Mouse (Mus musculus): ENCODE measurements around the gene Gm20696. TPM values are rescaled to one million over a fixed set of nuclear protein-coding genes. Genes with fewer than 3 reads are reported as not detected.

The Gm20696 gene
- polyA plus RNA-seq, 3 experiments from 2014 or later, result 0.88 to 21.2 (median 18.7) TPM

DNA sequence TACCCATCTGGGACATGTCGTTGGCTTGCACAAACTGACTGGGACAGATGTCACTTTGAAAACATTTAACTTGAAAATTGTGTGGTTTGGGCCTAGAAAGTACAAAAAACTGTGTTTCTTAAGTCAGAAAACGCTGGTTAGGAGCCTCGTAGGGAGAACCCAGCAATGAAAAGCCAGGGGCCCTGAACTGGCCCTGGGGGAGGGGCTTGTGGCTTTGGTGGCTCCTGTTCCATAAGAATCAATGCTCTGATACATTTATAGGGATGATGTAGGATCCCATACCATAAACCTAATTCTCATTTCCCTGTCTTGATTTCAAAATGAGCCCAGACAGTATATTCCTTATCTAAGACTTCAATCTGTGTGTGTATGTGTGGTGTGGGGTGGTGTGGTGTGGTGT lies 101.8 kb downstream of the Gm20696 start:
- no peak for ATAC-seq

GRCm38 (mm10) chr6:99556950-99557349 lies 109.6 kb downstream of the Gm20696 start:
- ATAC-seq, result no peak

DNA sequence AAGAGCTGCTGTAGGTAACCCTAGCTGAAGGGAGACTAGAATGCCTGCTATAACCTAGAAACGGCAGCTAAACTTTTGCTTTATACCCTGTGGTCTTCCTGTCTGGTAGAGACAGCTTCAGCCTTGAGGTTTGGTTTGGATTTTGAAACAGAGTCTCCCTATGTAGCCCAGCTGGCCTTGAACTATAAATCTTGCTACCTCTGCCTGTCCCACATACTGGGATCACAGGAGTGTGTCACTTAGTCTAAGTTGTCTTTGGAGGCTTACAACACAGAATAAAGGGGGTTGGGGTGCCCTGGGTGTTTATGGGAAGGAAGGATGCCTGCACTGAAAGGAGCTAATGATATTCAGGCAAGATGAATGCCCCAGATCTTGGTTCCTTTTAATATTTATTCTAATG lies 113.8 kb downstream of the Gm20696 start:
- ATAC-seq, result no peak

- no peak for ATAC-seq
These were observed 120.2 kb downstream of the Gm20696 start for GRCm38 (mm10) chr6:99546416-99546815.

- no peak for ATAC-seq
These were observed 121.2 kb downstream of the Gm20696 start for GRCm38 (mm10) chr6:99545437-99545836.

GRCm38 (mm10) chr6:99541105-99541504 lies 125.5 kb downstream of the Gm20696 start:
- ATAC-seq, result no peak

GRCm38 (mm10) chr6:99540653-99541052 lies 125.9 kb downstream of the Gm20696 start:
- no peak for ATAC-seq

GRCm38 (mm10) chr6:99540146-99540545 lies 126.5 kb downstream of the Gm20696 start:
- ATAC-seq, result no peak

GRCm38 (mm10) chr6:99538194-99538941 lies 128.2 kb downstream of the Gm20696 start:
- ATAC-seq, result no peak

DNA sequence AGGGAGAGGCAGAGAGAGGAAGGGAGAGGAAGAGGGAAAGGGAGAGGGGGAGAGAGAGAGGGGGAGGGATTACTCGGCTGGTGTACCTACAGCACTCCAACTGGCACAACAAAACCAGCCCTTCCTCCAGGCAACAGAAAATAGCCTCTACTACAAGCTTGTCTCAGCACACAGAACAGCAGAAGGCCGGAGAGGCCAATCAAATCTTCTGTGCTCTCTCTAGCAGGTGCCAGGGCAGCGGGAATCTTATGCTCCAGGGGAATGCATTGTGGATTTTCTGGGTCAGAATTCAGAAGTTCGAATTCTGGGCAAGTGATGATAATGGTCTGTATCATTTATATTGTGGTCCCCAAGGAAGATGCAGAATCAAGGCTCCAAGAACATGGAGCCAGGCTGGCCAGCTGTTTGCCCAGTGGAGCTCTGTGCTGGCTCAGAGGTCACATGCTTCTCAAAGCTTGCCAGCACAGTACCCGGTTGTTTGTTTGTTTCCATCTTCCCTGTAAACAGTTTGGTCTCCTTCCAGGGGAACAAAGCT lies 132.3 kb downstream of the Gm20696 start:
- ATAC-seq, result no peak

DNA sequence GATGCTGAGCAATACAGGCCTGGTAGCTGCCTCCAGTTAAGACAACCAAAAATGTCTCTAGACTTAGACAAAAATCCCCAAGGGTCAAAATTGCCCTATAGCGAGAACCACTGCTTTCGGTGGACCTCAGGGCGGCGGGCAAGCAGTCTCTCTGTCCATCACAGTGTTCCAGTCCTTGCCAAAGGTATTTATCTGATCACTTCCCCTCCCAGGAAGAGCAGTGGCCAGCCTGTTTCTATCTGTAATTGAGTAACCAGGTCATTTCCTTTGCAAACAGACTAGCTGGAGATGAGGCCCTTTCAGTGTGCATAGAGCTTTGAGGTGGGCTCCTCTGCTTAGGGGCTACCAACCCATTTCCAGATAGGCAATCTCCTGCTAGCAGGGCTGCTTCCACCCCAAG lies 134.1 kb downstream of the Gm20696 start:
- ATAC-seq, result no peak

DNA sequence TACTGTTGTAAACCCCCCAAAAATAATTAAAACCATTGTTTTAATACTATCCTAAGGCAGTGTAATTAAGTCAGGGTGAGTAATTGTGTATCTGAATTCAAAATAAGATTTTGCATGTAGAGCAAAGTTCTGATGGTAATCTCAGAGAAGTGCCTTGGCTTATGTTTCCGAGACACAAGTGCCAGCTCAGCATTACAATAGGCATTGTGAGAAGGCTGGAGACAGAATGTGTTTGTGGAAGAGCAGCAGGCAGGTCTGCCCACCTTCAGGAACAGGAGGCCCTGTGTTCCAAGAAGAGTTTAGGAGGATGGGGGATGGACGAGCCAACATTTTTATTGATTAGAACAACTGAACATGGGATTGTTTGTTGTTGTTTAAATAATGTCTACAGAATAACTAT lies 137.6 kb downstream of the Gm20696 start:
- ATAC-seq, result no peak

DNA sequence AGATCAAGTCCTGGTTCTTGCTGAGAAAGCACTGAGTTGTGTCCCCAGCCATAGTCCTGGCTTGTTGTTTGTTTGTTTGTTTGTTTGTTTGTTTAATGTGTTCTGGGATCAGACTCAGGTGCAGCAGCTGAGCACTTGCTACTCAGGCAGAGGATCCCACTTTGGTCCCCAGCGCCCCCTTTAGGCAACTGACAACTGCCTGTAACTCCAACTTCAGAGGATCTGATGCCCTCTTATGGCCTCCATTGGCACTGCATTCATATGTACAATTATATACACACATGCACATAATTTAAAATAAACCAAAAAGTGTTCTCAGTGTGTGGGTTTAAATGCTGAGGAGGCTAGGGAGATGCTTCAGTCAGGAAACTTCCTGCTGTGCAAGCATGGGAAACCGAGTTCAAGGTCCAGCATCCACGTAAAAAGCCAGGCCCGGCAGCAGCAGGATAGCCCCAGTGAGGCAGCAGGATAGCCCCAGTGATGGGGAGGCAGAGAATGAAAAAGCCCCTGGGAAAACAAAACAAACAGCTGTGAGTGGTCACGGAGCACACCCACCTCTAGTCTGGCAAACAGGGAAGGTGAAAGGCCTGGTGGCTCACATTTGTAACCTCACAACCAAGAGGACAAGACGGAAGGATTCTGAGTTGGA lies 139.0 kb downstream of the Gm20696 start:
- no peak for ATAC-seq

DNA sequence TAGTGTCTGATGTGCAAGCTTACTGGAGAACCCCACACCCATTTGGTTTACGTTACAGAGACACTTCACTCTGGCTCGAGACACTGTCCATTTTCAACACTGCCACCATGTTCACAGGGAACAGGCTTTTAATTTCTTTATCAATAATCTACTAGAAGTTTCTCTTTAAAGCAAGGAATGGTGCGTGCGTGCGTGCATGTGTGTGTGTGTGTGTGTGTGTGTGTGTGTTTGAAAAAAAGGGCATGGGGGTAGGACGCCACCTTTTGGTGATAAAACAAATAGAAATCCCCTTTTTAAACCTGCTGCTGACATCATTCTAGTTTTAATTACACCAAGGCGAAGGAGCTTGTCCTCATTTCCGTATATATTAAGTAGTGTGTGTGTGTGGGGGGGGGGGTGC lies 141.2 kb downstream of the Gm20696 start:
- no peak for ATAC-seq

DNA sequence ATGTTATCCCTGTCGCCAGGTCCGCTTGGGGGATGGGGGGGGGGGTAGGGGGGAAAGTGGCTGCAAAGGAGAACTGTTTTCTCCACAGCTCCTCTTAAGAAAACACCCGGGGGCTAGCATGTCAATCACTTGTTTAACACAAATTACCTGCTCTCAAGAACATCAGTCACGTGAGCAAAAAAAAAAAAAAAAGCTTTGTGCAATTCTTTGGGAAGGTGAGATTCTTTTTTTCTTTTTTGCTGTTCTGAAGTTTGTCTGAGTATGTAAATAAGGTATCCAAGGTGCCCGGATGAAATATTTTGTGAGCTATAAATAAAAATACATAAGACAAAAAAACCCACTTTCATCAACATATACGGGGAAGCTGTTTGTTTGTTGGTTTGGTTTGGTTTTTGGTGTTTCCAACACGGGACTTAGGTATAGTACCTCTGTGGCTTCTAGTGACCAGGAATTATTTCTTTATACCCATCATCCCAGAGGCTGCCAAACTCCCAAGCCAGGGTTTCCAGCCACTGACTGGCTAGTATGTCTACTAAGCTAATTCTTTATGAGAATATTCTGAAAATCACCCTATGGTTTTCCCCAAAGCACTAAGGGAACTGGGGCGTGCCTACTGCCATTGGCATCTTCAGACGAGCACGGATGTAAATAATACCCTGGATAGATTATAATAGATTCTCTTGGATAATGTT lies 142.8 kb downstream of the Gm20696 start:
- ATAC-seq, result no peak

DNA sequence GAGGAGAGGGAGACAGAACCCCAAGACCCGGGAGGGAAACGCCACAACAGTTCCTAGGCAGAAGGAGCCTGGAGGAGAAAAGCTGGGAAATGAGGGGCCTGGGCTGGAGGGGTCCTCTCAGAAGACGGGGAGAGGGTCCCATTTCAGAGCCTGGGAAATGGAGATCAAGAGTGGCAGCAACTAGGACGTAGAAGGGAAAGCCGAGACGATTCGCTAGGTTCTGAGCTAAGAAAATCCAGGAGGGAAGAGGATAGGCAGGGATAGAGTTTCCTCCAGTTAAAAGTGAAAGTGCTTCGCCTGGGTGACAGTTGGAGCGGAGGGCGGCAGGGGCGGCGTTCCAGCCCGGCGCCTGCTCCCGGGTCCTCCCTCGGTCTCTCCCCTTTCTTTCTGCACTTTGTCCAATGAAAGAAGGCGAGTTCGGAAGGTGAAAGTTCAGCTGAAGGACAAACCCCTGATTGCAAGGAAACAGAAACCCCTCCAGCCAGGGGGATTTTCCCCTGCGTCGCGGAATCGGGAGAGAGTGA lies 143.4 kb downstream of the Gm20696 start:
- peak; percentile 30 for ATAC-seq

DNA sequence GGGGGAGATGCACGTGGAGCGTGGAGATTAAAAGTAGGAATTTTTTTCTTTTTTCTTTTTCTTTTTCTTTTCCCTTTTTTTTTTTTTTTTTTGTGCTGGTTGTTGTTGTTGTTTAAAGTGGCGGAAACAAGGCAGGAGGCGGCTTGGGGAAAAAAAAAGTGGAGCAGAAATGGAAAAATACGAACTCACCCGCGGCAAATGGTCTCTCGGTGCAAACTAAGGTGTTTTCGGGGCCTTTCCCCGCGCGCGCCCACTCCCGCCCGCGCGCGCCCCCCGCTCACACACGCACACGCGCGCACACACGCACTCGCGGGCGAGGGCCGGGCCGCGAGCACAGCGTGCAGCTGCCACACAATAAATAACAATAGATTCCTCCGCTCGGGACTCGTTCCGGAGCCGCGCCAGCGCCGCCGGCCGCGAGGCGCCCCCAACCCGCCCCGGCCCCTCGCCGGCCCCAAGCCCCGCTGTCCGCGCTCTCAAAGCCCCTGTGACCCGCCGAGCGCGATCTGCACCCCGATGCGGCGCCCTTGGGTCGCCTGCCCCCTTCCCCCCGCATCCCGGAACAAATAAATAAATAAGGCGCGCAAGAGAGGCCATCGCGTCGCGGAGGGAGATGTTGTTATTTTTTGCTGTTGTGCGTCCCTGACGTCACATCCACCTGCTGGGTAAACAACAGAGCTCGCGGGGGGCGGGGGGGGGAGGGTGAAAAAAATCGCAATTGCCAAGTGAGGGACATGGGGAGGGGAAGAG lies 144.1 kb downstream of the Gm20696 start, which contains the start of gene Foxp1:
Gene Foxp1 (minus strand): TSS at position 363 of the 750 bp plus-strand sequence.
- peak; percentile 39 for ATAC-seq

DNA sequence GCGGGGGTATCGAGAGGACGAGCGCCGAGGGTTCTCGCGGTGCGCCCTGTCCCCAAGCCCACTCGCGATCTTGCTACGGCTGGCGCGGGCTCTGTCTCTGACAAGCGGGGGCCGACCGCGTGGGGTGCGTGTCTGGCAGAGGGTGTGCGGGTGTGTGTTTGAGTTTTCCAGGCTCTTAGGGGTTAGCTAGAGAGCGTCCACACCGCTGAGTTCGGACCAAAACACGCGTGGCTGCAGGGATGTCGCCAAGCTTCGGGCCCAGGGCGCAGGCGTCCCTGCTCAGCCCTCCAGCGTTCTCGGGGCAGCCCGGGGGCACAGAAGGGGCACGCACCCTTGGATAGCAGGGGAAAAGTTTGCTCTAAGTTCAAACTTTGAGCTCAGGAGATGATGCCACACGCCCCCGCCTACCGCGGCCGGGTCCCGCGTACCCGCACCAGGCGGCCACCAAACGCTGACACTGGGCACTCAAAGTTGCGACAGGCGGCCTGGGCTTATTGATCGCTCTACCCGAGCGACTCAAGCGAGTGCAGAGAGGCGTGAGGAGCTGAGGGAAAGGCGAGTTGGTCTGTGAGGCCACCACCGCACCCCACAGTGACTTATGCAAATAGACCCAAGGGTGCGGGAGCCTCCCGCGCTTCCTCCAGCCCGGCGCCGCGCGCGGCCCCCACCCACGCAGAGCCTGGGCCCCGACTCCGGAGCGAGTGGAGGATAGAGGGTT lies 144.8 kb downstream of the Gm20696 start:
- peak; percentile 30 for ATAC-seq

- no peak for ATAC-seq
These were observed 145.5 kb downstream of the Gm20696 start for GRCm38 (mm10) chr6:99521038-99521640.

DNA sequence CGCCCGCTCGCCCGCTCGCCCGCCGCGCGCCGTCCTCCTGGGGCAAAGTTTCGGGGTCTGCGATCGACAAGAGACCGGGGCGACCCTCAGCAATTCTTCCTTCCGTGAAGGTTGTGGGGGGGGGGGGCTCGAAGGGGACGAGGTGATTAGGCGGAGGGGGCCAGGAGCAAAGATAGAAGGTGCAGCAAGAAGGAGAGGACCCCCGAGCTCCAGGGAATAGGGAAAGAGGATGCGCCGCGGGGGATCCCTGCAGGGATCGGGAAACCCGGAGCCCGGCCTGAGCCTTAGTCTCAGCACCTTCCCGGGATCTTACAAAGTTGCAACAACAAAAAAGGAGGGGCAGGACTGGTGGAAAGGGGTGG lies 145.9 kb downstream of the Gm20696 start:
- no peak for ATAC-seq
